Mouse (Mus musculus): ENCODE measurements around the gene Trak2. TPM values are rescaled to one million over a fixed set of nuclear protein-coding genes. Genes with fewer than 3 reads are reported as not detected.
"Not testable (repeated sequence)": the region's sequence is repeated elsewhere in the genome, so short reads cannot be mapped to it uniquely, and the experiment has no call there.

Gene Trak2
- polyA plus RNA-seq, 1 experiment = 24.6 TPM

GRCm38 (mm10) chr1:58889826-58890546 lies 83.2 kb downstream of the Trak2 start:
- no peak overlapping the region for H3K27ac ChIP-seq (ENCODE audit: insufficient read depth, low read depth, low read length)
- TF ChIP-seq CTCF (IDR thresholded peaks at IDR 0.05; ENCODE audit: low read depth, low read length) (no peak), POLR2A (IDR thresholded peaks at IDR 0.05; ENCODE audit: borderline replicate concordance, low read depth, low read length) (no peak)
- H3K4me1 ChIP-seq (ENCODE audit: control insufficient read depth, insufficient read depth, low read length) = no peaks in the 10 kb centered on the region
- H3K4me3 ChIP-seq (ENCODE audit: insufficient read depth, low read length) = no peak overlapping the region

GRCm38 (mm10) chr1:58885646-58886045 lies 87.6 kb downstream of the Trak2 start:
- no peaks in the 10 kb centered on the region for H3K4me1 ChIP-seq (ENCODE audit: control insufficient read depth, insufficient read depth, low read length)
- H3K27ac ChIP-seq (ENCODE audit: insufficient read depth, low read depth, low read length) = no peak overlapping the region
- H3K4me3 ChIP-seq (ENCODE audit: insufficient read depth, low read length) = no peak overlapping the region
- TF ChIP-seq CTCF (IDR thresholded peaks at IDR 0.05; ENCODE audit: low read depth, low read length) = no peak
- TF ChIP-seq POLR2A (IDR thresholded peaks at IDR 0.05; ENCODE audit: borderline replicate concordance, low read depth, low read length) = no peak

- H3K27ac ChIP-seq (ENCODE audit: insufficient read depth, low read depth, low read length); H3K4me3 ChIP-seq (ENCODE audit: insufficient read depth, low read length); H3K4me1 ChIP-seq (ENCODE audit: control insufficient read depth, insufficient read depth, low read length): not testable (repeated sequence)
Observed at GRCm38 (mm10) chr1:58883279-58883678, 90.0 kb downstream of the Trak2 start.

GRCm38 (mm10) chr1:58879291-58879690 lies 93.9 kb downstream of the Trak2 start:
- not testable (repeated sequence) for H3K27ac ChIP-seq (ENCODE audit: insufficient read depth, low read depth, low read length); H3K4me1 ChIP-seq (ENCODE audit: control insufficient read depth, insufficient read depth, low read length); H3K4me3 ChIP-seq (ENCODE audit: insufficient read depth, low read length)

GRCm38 (mm10) chr1:58876500-58876899 lies 96.7 kb downstream of the Trak2 start:
- H3K4me3 ChIP-seq (ENCODE audit: insufficient read depth, low read length); H3K27ac ChIP-seq (ENCODE audit: insufficient read depth, low read depth, low read length); H3K4me1 ChIP-seq (ENCODE audit: control insufficient read depth, insufficient read depth, low read length): not testable (repeated sequence)

GRCm38 (mm10) chr1:58860586-58860985 lies 112.6 kb downstream of the Trak2 start:
- peak overlapping the region; percentile 30 for H3K27ac ChIP-seq (ENCODE audit: insufficient read depth, low read depth, low read length)

GRCm38 (mm10) chr1:58859738-58860365 lies 113.4 kb downstream of the Trak2 start:
- not testable (repeated sequence) for H3K4me3 ChIP-seq (ENCODE audit: insufficient read depth, low read length); H3K27ac ChIP-seq (ENCODE audit: insufficient read depth, low read depth, low read length)
- peaks cover 39% of the 10 kb centered on the region for H3K4me1 ChIP-seq (ENCODE audit: control insufficient read depth, insufficient read depth, low read length)

More at GRCm38 (mm10) chr1:58860586-58860985, 112.6 kb downstream of the Trak2 start:
- H3K4me1 ChIP-seq (ENCODE audit: control insufficient read depth, insufficient read depth, low read length) = peaks cover 39% of the 10 kb centered on the region
- not testable (repeated sequence) for H3K4me3 ChIP-seq (ENCODE audit: insufficient read depth, low read length)

- not testable (repeated sequence) for H3K27ac ChIP-seq (ENCODE audit: insufficient read depth, low read depth, low read length); H3K4me3 ChIP-seq (ENCODE audit: insufficient read depth, low read length)
- H3K4me1 ChIP-seq (ENCODE audit: control insufficient read depth, insufficient read depth, low read length) = peaks cover 39% of the 10 kb centered on the region
Observed at GRCm38 (mm10) chr1:58859131-58859530, 114.1 kb downstream of the Trak2 start.

- H3K27ac ChIP-seq (ENCODE audit: insufficient read depth, low read depth, low read length) = not testable (repeated sequence)
- peaks cover 39% of the 10 kb centered on the region for H3K4me1 ChIP-seq (ENCODE audit: control insufficient read depth, insufficient read depth, low read length)
Observed at GRCm38 (mm10) chr1:58856811-58857210, 116.4 kb downstream of the Trak2 start.

More at GRCm38 (mm10) chr1:58856811-58857210, 116.4 kb downstream of the Trak2 start:
- not testable (repeated sequence) for H3K4me3 ChIP-seq (ENCODE audit: insufficient read depth, low read length)

Other genes with a start within 250 kb of the Trak2 start
- gene Casp8, start 178.1 kb downstream of the Trak2 start, polyA plus RNA-seq (2012; ENCODE audit: insufficient read depth, insufficient read length, missing spikeins) = 97.4 and 98.2 TPM in 2 replicates
- gene Stradb, start 92 bp upstream of the Trak2 start, polyA plus RNA-seq (2012; ENCODE audit: insufficient read depth, insufficient read length, missing spikeins) = 16.3 and 22.5 TPM in 2 replicates
- not detected in 2 replicates for gene C2cd6, start 121.5 kb upstream of the Trak2 start, polyA plus RNA-seq (2012; ENCODE audit: insufficient read depth, insufficient read length, missing spikeins)
- gene Tmem237, start 147.0 kb upstream of the Trak2 start, polyA plus RNA-seq (2012; ENCODE audit: insufficient read depth, insufficient read length, missing spikeins) = 14.7 and 18.6 TPM in 2 replicates
- not detected in 2 replicates for gene Mpp4, start 190.0 kb upstream of the Trak2 start, polyA plus RNA-seq (2012; ENCODE audit: insufficient read depth, insufficient read length, missing spikeins)

Data from bone marrow macrophage, adult 2 months (primary cell).